Mouse (Mus musculus) C2C12 (cell line): ENCODE results near the gene Serpina3m.

Source experiments
- CEBPB ChIP-seq: IDR thresholded peaks from one replicate; pipeline ENCODE4 v1.6.1; 2011; ENCODE audit warnings: low read depth, mild to moderate bottlenecking, control low read depth, moderate library complexity
- CTCF ChIP-seq: IDR thresholded peaks from one replicate; pipeline ENCODE4 v1.5.1; 2011; ENCODE audit not compliant: control insufficient read depth, insufficient read depth, insufficient read length
- FOSL1 ChIP-seq: IDR thresholded peaks from one replicate; pipeline ENCODE4 v1.8.0; 2011; ENCODE audit warnings: mild to moderate bottlenecking, low read length; ENCODE audit not compliant: poor library complexity, insufficient read depth, severe bottlenecking
- MAX ChIP-seq: IDR thresholded peaks from one replicate; pipeline ENCODE4 v1.6.1; 2011; ENCODE audit warnings: mild to moderate bottlenecking, control low read depth
- MYOD1 ChIP-seq: IDR thresholded peaks from one replicate; pipeline ENCODE4 v1.6.1; 2011; ENCODE audit warnings: low read depth; ENCODE audit not compliant: control insufficient read depth, insufficient read length
- USF1 ChIP-seq: IDR thresholded peaks from one replicate; pipeline ENCODE4 v1.6.1; 2011; ENCODE audit warnings: low read depth, mild to moderate bottlenecking, control low read depth, moderate library complexity

DNA sequence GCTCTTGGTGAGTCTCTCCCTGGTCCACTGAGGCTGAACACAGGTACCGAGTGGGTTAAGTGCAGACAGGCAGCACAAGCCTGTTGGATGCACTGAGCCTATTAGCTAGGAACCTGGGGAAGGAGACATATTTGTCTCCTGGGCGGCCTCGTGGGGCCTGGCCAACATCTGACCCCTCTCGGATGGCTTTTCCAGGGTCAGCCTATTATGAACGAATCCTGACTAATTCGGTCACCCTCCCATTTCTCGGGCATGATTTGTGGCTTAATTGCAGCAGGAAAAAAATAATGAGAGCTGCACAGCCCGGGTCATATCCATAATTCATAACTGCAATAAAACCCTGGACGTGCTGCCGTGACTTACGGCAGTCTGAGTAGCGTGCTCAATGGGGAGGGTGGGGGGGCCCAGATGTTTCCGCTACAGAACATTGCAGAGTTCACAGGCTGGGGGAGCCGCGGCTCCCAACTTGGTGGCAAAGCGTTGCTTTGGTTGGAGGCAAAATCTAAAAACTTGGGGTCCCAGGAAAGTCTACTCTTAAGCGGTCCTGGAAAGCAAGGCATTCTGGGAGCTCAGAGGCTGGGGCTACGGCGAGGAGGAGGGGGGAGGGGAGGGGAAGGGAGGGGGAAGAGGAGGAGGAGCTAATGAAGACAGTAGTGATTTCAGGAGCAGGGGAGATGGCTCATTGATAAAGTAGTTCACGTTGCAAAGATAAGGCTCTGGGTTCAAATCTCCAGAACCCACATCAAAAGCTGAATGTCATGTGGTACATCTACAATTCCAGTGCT, 95.9 kb downstream of the Serpina3m start:
- TF ChIP-seq CTCF (no peak), MYOD1 (no peak), MAX (no peak), CEBPB (no peak), USF1 (no peak), FOSL1 (no peak)
